Mouse (Mus musculus) forebrain, embryonic 11.5 days (tissue): ENCODE results near the gene Svep1. TPM values are rescaled to one million over a fixed set of nuclear protein-coding genes. Genes with fewer than 3 reads are reported as not detected.

Experiments
- ATAC-seq: fragments of 200-750 bp; cut with Nextera tagmentation; replicated peaks from 2 replicates; pipeline ENCODE4 v1.8.0; 2017; ENCODE audit warnings: moderate TSS enrichment; ENCODE audit not compliant: low FRiP score
- DNase-seq: peaks from one replicate; pipeline ENCODE4 v3.0.0-alpha.2; 2017; ENCODE audit warnings: low spot score
- H3K27ac ChIP-seq: fragments of 300-500 bp; sonication (generic); 2 replicates; pipeline ENCODE4 v1.5.1; 2014; ENCODE audit warnings: low read depth, low read length
- H3K27me3 ChIP-seq: fragments of 300-500 bp; sonication (generic); 2 replicates; pipeline ENCODE4 v1.6.1; 2014; ENCODE audit warnings: mild to moderate bottlenecking, low read length, mixed read lengths; ENCODE audit not compliant: control insufficient read depth, insufficient read depth
- H3K36me3 ChIP-seq: fragments of 300-500 bp; sonication (generic); 2 replicates; pipeline ENCODE4 v1.6.1; 2014; ENCODE audit warnings: mild to moderate bottlenecking, low read length, moderate library complexity, mixed read lengths; ENCODE audit not compliant: control insufficient read depth, insufficient read depth
- H3K4me1 ChIP-seq: fragments of 300-500 bp; sonication (generic); replicated peaks from 2 replicates; pipeline ENCODE4 v1.6.1; 2014; ENCODE audit warnings: low read length, mixed read lengths; ENCODE audit not compliant: control insufficient read depth, insufficient read depth
- H3K4me2 ChIP-seq: fragments of 300-500 bp; sonication (generic); 2 replicates; pipeline ENCODE4 v1.6.1; 2014; ENCODE audit warnings: low read depth, mild to moderate bottlenecking, low read length, moderate library complexity, mixed read lengths; ENCODE audit not compliant: severe bottlenecking
- H3K4me3 ChIP-seq: fragments of 300-500 bp; sonication (generic); 2 replicates; pipeline ENCODE4 v1.5.1; 2014; ENCODE audit warnings: low read depth, low read length
- H3K9ac ChIP-seq: fragments of 300-500 bp; sonication (generic); 2 replicates; pipeline ENCODE4 v1.6.1; 2014; ENCODE audit warnings: low read length
- H3K9me3 ChIP-seq: fragments of 300-500 bp; sonication (generic); 2 replicates; pipeline ENCODE4 v1.6.1; 2016; ENCODE audit warnings: low read length, mixed read lengths; ENCODE audit not compliant: control insufficient read depth
- WGBS: fragments of 180-500 bp; shearing (Covaris S2); extraction: QIAGEN DNeasy Blood & Tissue Kit; methylation state at CpG from one replicate; pipeline ENCODE4 v1.1.7; 2014; 5-methylcytosine and 5-hydroxymethylcytosine counted together
- polyA plus RNA-seq: library from polyadenylated mRNA; unstranded; fragments of >200 nt; fragmentation: Nextera tagmentation; extraction: Ambion mirVana; gene quantifications from 2 replicates; pipeline ENCODE4 v1.2.1, GENCODE M21; 2014

Gene Svep1
- polyA plus RNA-seq, 1 experiment from 2014 or later, result 3.6 TPM

- 86% methylated on average over 5 of the region's 5 CpGs for WGBS
- no peak for ATAC-seq
- Histone ChIP-seq H3K9ac (no peak overlapping the region), H3K4me2 (no peak overlapping the region), H3K9me3 (no peaks in the 10 kb centered on the region), H3K27ac (no peak overlapping the region), H3K27me3 (no peaks in the 10 kb centered on the region), H3K4me3 (no peak overlapping the region), H3K4me1 (no peaks in the 10 kb centered on the region), H3K36me3 (no peaks in the 10 kb centered on the region)
- no peak for DNase-seq
These were observed 21.8 kb downstream of the Svep1 start for GRCm38 (mm10) chr4:58184681-58185341.

GRCm38 (mm10) chr4:58183897-58184296 is 22.8 kb downstream of the Svep1 start:
- H3K9ac ChIP-seq, result no peak overlapping the region
- no peak overlapping the region for H3K27ac ChIP-seq
- WGBS, result 90% methylated on average over 4 of the region's 4 CpGs
- H3K9me3 ChIP-seq, result no peaks in the 10 kb centered on the region
- no peak for ATAC-seq
- DNase-seq, result no peak
- no peaks in the 10 kb centered on the region for H3K36me3 ChIP-seq
- H3K4me1 ChIP-seq, result no peaks in the 10 kb centered on the region
- H3K4me3 ChIP-seq, result no peak overlapping the region
- H3K4me2 ChIP-seq, result no peak overlapping the region
- H3K27me3 ChIP-seq, result no peaks in the 10 kb centered on the region

GRCm38 (mm10) chr4:58178489-58178888 is 28.2 kb downstream of the Svep1 start:
- H3K27me3 ChIP-seq, result no peaks in the 10 kb centered on the region
- ATAC-seq (no peak), DNase-seq (no peak)
- no peaks in the 10 kb centered on the region for H3K36me3 ChIP-seq
- no peaks in the 10 kb centered on the region for H3K4me1 ChIP-seq
- H3K4me2 ChIP-seq, result no peak overlapping the region
- no peak overlapping the region for H3K4me3 ChIP-seq
- no peak overlapping the region for H3K27ac ChIP-seq
- WGBS, result 91% methylated on average over 6 of the region's 6 CpGs
- no peak overlapping the region for H3K9ac ChIP-seq
- H3K9me3 ChIP-seq, result no peaks in the 10 kb centered on the region

- H3K4me3 ChIP-seq, result no peak overlapping the region
- no peak overlapping the region for H3K9ac ChIP-seq
- 90% methylated on average over 15 of the region's 15 CpGs for WGBS
- H3K36me3 ChIP-seq, result no peaks in the 10 kb centered on the region
- no peaks in the 10 kb centered on the region for H3K9me3 ChIP-seq
- no peak overlapping the region for H3K27ac ChIP-seq
- no peaks in the 10 kb centered on the region for H3K27me3 ChIP-seq
- no peak overlapping the region for H3K4me2 ChIP-seq
- no peaks in the 10 kb centered on the region for H3K4me1 ChIP-seq
- no peak for ATAC-seq
- DNase-seq, result no peak
These were observed 29.4 kb downstream of the Svep1 start for GRCm38 (mm10) chr4:58177256-58177655.

- no peak overlapping the region for H3K4me3 ChIP-seq
- no peak overlapping the region for H3K9ac ChIP-seq
- no peaks in the 10 kb centered on the region for H3K9me3 ChIP-seq
- no peak for ATAC-seq
- H3K4me1 ChIP-seq, result no peaks in the 10 kb centered on the region
- no peak for DNase-seq
- no peak overlapping the region for H3K4me2 ChIP-seq
- 82% methylated on average over 4 of the region's 4 CpGs for WGBS
- no peak overlapping the region for H3K27ac ChIP-seq
- H3K36me3 ChIP-seq, result no peaks in the 10 kb centered on the region
- H3K27me3 ChIP-seq, result no peaks in the 10 kb centered on the region
These were observed 32.1 kb downstream of the Svep1 start for GRCm38 (mm10) chr4:58174435-58174987.

- Histone ChIP-seq H3K4me1 (no peaks in the 10 kb centered on the region), H3K4me3 (no peak overlapping the region), H3K27ac (no peak overlapping the region), H3K4me2 (no peak overlapping the region), H3K9me3 (no peaks in the 10 kb centered on the region), H3K27me3 (no peaks in the 10 kb centered on the region), H3K36me3 (no peaks in the 10 kb centered on the region), H3K9ac (no peak overlapping the region)
- WGBS, result 83% methylated on average over 6 of the region's 6 CpGs
- ATAC-seq (no peak), DNase-seq (no peak)
These were observed 33.3 kb downstream of the Svep1 start for GRCm38 (mm10) chr4:58173401-58173800.

GRCm38 (mm10) chr4:58170430-58170829 is 36.2 kb downstream of the Svep1 start:
- ATAC-seq, result no peak
- Histone ChIP-seq H3K4me1 (no peaks in the 10 kb centered on the region), H3K4me2 (no peak overlapping the region), H3K27ac (no peak overlapping the region), H3K9ac (no peak overlapping the region), H3K9me3 (no peaks in the 10 kb centered on the region), H3K27me3 (no peaks in the 10 kb centered on the region), H3K36me3 (no peaks in the 10 kb centered on the region), H3K4me3 (no peak overlapping the region)
- DNase-seq, result no peak
- 90% methylated on average over 5 of the region's 5 CpGs for WGBS

GRCm38 (mm10) chr4:58169918-58170317 is 36.7 kb downstream of the Svep1 start:
- H3K4me3 ChIP-seq, result no peak overlapping the region
- DNase-seq (no peak), ATAC-seq (no peak)
- no peak overlapping the region for H3K9ac ChIP-seq
- H3K36me3 ChIP-seq, result no peaks in the 10 kb centered on the region
- H3K27ac ChIP-seq, result no peak overlapping the region
- no peak overlapping the region for H3K4me2 ChIP-seq
- no peaks in the 10 kb centered on the region for H3K9me3 ChIP-seq
- WGBS, result 83% methylated on average over 2 of the region's 2 CpGs
- H3K27me3 ChIP-seq, result no peaks in the 10 kb centered on the region
- no peaks in the 10 kb centered on the region for H3K4me1 ChIP-seq

- no peak overlapping the region for H3K4me3 ChIP-seq
- no peaks in the 10 kb centered on the region for H3K27me3 ChIP-seq
- no peak overlapping the region for H3K4me2 ChIP-seq
- WGBS, result 87% methylated on average over 5 of the region's 5 CpGs
- no peaks in the 10 kb centered on the region for H3K4me1 ChIP-seq
- no peaks in the 10 kb centered on the region for H3K36me3 ChIP-seq
- ATAC-seq, result no peak
- H3K9me3 ChIP-seq, result no peaks in the 10 kb centered on the region
- no peak overlapping the region for H3K27ac ChIP-seq
- H3K9ac ChIP-seq, result no peak overlapping the region
- no peak for DNase-seq
These were observed 38.3 kb downstream of the Svep1 start for GRCm38 (mm10) chr4:58168366-58168765.
